Mouse (Mus musculus) liver, postnatal 0 days (tissue): ENCODE results near the gene Ntn5. TPM values are rescaled to one million over a fixed set of nuclear protein-coding genes. Genes with fewer than 3 reads are reported as not detected.

ENCODE experiments used
- ATAC-seq: fragments of 200-750 bp; cut with Nextera tagmentation; 2 replicates; pipeline ENCODE4 v1.8.0; 2017; ENCODE audit warnings: mild to moderate bottlenecking, moderate library complexity
- DNase-seq: peaks from one replicate; pipeline ENCODE4 v3.0.0-alpha.2; 2016
- H3K27ac ChIP-seq: fragments of 300-500 bp; sonication (generic); 2 replicates; pipeline ENCODE4 v1.5.1; 2014; ENCODE audit warnings: antibody characterized with exemption, moderate library complexity, mild to moderate bottlenecking, low read depth
- H3K27me3 ChIP-seq: fragments of 300-500 bp; sonication (generic); 2 replicates; pipeline ENCODE4 v1.6.1; 2014; ENCODE audit warnings: low read length, control low read depth, mixed read lengths; ENCODE audit not compliant: insufficient read depth
- H3K36me3 ChIP-seq: fragments of 300-500 bp; sonication (generic); replicated peaks from 2 replicates; pipeline ENCODE4 v1.6.1; 2014; ENCODE audit warnings: mild to moderate bottlenecking, control low read depth, low read length, moderate library complexity, mixed read lengths; ENCODE audit not compliant: insufficient read depth
- H3K4me1 ChIP-seq: fragments of 300-500 bp; sonication (generic); 2 replicates; pipeline ENCODE4 v1.6.1; 2014; ENCODE audit warnings: antibody characterized with exemption, mild to moderate bottlenecking, control low read depth; ENCODE audit not compliant: insufficient read depth
- H3K4me2 ChIP-seq: fragments of 300-500 bp; sonication (generic); 2 replicates; pipeline ENCODE4 v1.6.1; 2014; ENCODE audit warnings: low read depth, mild to moderate bottlenecking, low read length, moderate library complexity, mixed read lengths
- H3K4me3 ChIP-seq: fragments of 300-500 bp; sonication (generic); 2 replicates; pipeline ENCODE4 v1.5.1; 2014; ENCODE audit warnings: low read depth, low read length
- H3K9ac ChIP-seq: fragments of 300-500 bp; sonication (generic); replicated peaks from 2 replicates; pipeline ENCODE4 v1.6.1; 2014; ENCODE audit warnings: mild to moderate bottlenecking, moderate library complexity
- H3K9me3 ChIP-seq: fragments of 300-500 bp; sonication (generic); 2 replicates; pipeline ENCODE4 v1.6.1; 2016; ENCODE audit warnings: mild to moderate bottlenecking, control low read depth, low read length, mixed read lengths
- CTCF ChIP-seq: sonication (generic); IDR thresholded peaks from 2 replicates; pipeline ENCODE4 v1.5.1; 2016; ENCODE audit warnings: antibody characterized with exemption, low read depth
- EP300 ChIP-seq: IDR thresholded peaks from 2 replicates; pipeline ENCODE4 v1.6.1; 2016; ENCODE audit warnings: antibody characterized with exemption, low read depth, mild to moderate bottlenecking
- WGBS: fragments of 180-500 bp; shearing (Covaris S2); extraction: QIAGEN DNeasy Blood & Tissue Kit; methylation state at CpG from one replicate; pipeline ENCODE4 v1.1.7; 2014; ENCODE audit not compliant: insufficient replicate concordance; 5-methylcytosine and 5-hydroxymethylcytosine counted together
- polyA plus RNA-seq: library from polyadenylated mRNA; unstranded; fragments of >200 nt; fragmentation: Nextera tagmentation; extraction: Ambion mirVana; gene quantifications from 2 replicates; pipeline ENCODE4 v1.2.1, GENCODE M21; 2015

Gene Ntn5
- 0.07 TPM in 1 of 2 replicates, not detected in the other for polyA plus RNA-seq

DNA sequence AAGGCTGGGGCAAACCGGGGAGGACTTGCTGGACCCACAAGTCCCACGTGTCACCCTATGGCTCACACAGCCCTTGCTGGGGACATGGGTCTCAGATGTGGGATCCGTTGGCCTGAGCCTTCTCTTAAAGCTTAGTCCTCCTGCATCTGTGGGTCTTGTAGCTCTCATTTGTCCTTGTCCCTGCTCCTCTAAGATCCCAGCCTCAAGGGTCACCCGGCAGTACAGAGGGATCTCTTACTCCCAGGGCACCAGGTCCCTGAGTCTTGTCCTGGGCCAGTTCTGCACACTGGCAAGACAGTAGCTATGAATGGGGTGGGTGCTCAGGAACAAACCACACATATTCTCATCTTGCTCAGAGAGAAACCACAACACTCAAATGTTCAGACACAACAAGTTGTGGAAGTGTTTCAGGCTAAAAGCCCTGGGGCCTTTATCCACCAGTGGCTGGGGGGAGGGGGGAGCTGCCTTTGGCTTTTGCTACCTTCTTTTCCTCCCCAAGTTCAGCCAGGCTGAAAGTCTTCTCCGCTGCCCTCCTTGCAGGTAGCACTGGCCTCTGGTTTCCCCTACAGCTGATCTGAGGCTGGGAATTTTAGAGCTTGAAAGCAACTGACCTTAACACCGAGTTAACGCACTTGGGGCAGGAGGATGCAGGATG, at the start of gene Ntn5:
Gene Ntn5, plus strand, starts transcription at position 627 of the 655 bp plus-strand sequence.
- TF ChIP-seq CTCF (no peak), EP300 (no peak)
- Histone ChIP-seq H3K9ac (no peak within 1 kb of the TSS), H3K9me3 (no peaks in the 10 kb centered on the region), H3K4me3 (no peak within 1 kb of the TSS), H3K27me3 (no peaks in the 10 kb centered on the region), H3K36me3 (no peaks in the 10 kb centered on the region), H3K27ac (no peak within 1 kb of the TSS), H3K4me1 (peaks cover 16% of the 10 kb centered on the region), H3K4me2 (no peak within 1 kb of the TSS)
- 69% methylated on average over 7 of the region's 7 CpGs for WGBS
- ATAC-seq (no peak), DNase-seq (no peak)

- TF ChIP-seq CTCF (no peak), EP300 (no peak)
- 0 out of 2 replicates have a peak, but pooled peaks cover 3% of the 10 kb centered on the region for H3K4me1 ChIP-seq
- ATAC-seq, result peak; percentile 33
- no peak overlapping the region for H3K4me2 ChIP-seq
- no peak for DNase-seq
- no peaks in the 10 kb centered on the region for H3K36me3 ChIP-seq
- WGBS, result 59% methylated on average over 11 of the region's 11 CpGs
- H3K27me3 ChIP-seq, result peaks cover 6% of the 10 kb centered on the region; the same call in 1 of the 2 replicates
- H3K9ac ChIP-seq, result no peak overlapping the region
- H3K9me3 ChIP-seq, result no peaks in the 10 kb centered on the region
- H3K27ac ChIP-seq, result peak overlapping the region; percentile 41; the same call in 1 of the 2 replicates
- no peak overlapping the region for H3K4me3 ChIP-seq
These were observed 48.7 kb upstream of the Ntn5 start for GRCm38 (mm10) chr7:45634946-45635681.

DNA sequence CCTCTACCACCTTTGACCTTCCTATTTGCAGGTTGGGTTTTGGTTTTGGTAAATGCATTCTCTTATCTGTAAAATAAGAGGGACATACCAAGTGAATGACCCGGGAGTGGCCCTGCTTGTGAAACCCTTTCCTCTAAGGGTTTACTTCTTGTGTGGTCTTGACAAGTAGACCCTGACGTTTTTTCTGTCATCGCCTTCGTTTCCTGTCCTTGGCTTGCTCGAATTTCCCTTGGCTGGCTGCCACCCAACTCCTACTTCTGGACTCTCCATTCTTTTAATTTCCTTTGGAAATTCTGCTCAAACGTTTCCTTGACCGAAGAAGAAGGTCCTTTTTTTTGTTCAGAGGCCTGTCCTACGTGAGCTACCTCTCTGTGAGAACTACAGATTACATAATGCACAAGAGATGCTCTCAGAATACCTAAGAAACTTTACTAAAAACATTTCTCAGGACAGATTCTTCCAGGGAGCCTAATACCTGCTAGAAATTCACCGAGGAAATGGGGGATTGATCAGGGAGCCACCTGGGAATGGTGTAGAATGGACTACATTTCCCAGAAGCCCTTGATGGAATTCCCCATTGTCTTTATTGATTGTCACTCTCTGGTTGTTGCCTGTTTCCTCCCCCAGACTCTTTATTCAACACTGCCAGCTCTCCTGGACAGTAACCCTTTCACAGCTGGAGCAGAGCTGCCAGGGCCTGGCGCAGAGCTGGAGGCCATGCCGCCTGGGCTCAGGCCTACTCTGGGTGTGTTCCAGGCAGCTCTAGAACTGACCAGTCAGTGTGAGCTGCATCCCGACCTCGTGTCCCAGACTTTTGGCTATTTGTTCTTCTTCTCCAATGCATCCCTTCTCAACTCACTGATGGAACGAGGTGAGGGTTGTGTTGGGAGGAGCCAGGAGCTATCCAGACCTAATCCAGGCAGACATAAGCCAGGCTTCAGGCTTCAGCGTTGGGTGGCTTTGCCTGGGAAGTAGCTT, 47.8 kb upstream of the Ntn5 start:
- 55% methylated on average over 15 of the region's 15 CpGs for WGBS
- Histone ChIP-seq H3K4me2 (no peak overlapping the region), H3K27ac (0 out of 2 replicates have a peak overlapping the region, but pooled peaks have one; percentile 25), H3K4me3 (no peak overlapping the region), H3K9ac (no peak overlapping the region), H3K4me1 (0 out of 2 replicates have a peak, but pooled peaks cover 3% of the 10 kb centered on the region), H3K27me3 (peaks cover 6% of the 10 kb centered on the region; the same call in 1 of the 2 replicates), H3K9me3 (no peaks in the 10 kb centered on the region), H3K36me3 (no peaks in the 10 kb centered on the region)
- no peak for DNase-seq
- TF ChIP-seq EP300, result no peak
- no peak for TF ChIP-seq CTCF
- ATAC-seq, result no peak

DNA sequence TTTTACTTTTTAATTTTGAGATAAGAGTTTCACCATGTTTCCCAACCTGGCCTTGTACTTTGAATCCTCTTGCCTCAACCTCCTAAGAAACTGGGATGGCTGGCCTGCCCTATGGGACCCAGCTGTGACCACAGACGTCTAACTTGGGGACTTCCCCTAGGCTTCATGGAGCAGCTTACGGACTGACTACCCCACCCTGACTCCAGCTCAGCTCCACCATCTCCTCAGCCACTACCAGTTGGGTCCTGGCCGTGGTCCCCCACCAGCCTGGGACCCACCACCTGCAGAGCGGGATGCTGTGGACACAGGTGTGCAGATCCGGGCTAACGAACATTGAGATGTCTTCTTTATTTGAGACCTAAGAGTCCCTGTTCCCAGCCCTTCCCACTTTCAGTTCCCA, 46.1 kb upstream of the Ntn5 start:
- Histone ChIP-seq H3K9me3 (no peaks in the 10 kb centered on the region), H3K36me3 (no peaks in the 10 kb centered on the region), H3K4me1 (no peaks in the 10 kb centered on the region; the same call in 1 of the 2 replicates), H3K27ac (no peak overlapping the region), H3K9ac (no peak overlapping the region), H3K27me3 (no peaks in the 10 kb centered on the region; the same call in 1 of the 2 replicates), H3K4me2 (no peak overlapping the region), H3K4me3 (no peak overlapping the region)
- no peak for ATAC-seq
- TF ChIP-seq CTCF, result no peak
- no peak for TF ChIP-seq EP300
- 84% methylated on average over 6 of the region's 6 CpGs for WGBS
- no peak for DNase-seq

GRCm38 (mm10) chr7:45638623-45639401, 45.0 kb upstream of the Ntn5 start:
- Histone ChIP-seq H3K36me3 (no peaks in the 10 kb centered on the region), H3K9ac (no peak overlapping the region), H3K27me3 (no peaks in the 10 kb centered on the region; the same call in 1 of the 2 replicates), H3K4me2 (no peak overlapping the region), H3K9me3 (no peaks in the 10 kb centered on the region), H3K27ac (no peak overlapping the region), H3K4me1 (peaks cover 5% of the 10 kb centered on the region; the same call in 1 of the 2 replicates), H3K4me3 (no peak overlapping the region)
- peak; percentile 78 for DNase-seq
- ATAC-seq, result peak; percentile 78
- WGBS, result 58% methylated on average over 29 of the region's 29 CpGs
- TF ChIP-seq CTCF, result no peak
- TF ChIP-seq EP300, result no peak
